Mouse (Mus musculus): Measurements from ENCODE around the gene Cct5. TPM values are rescaled to one million over a fixed set of nuclear protein-coding genes. Genes with fewer than 3 reads are reported as not detected.

Gene Cct5
- total RNA-seq, 2 experiments from 2014 or later: 183 to 197 TPM

GRCm38 (mm10) chr15:31570959-31571358 is 30.6 kb downstream of the Cct5 start:
- DNase-seq (ENCODE audit: low spot score in 2 of 2): no peak
- intact Hi-C loops (cut with DNase I): loop anchor here (5.0 kb wide), 1 partner anchor 34 kb away; no protein-coding TSS in a partner anchor

GRCm38 (mm10) chr15:31569325-31570022 is 32.1 kb downstream of the Cct5 start:
- intact Hi-C loops (cut with DNase I): loop anchor here (5.0 kb wide), 1 partner anchor 32 kb away; no protein-coding TSS in a partner anchor
- no peak for DNase-seq (ENCODE audit: low spot score in 2 of 2)

- intact Hi-C loops (cut with DNase I): no loop called here
- no peak for DNase-seq (ENCODE audit: low spot score in 2 of 2)
Observed at GRCm38 (mm10) chr15:31568581-31568996, 33.0 kb downstream of the Cct5 start.

GRCm38 (mm10) chr15:31567431-31567830 is 34.2 kb downstream of the Cct5 start:
- intact Hi-C loops (cut with DNase I): no loop called here

GRCm38 (mm10) chr15:31565786-31566185 is 35.8 kb downstream of the Cct5 start:
- DNase-seq (ENCODE audit: low spot score in 2 of 2): no peak
- intact Hi-C loops (cut with DNase I): no loop called here

More at GRCm38 (mm10) chr15:31567431-31567830, 34.2 kb downstream of the Cct5 start:
- no peak for DNase-seq (ENCODE audit: low spot score in 2 of 2)

GRCm38 (mm10) chr15:31565184-31565583 is 36.4 kb downstream of the Cct5 start, which contains the start of gene Cmbl:
Gene Cmbl, plus strand, starts transcription at chr15:31565389.
- intact Hi-C loops (cut with DNase I): no loop called here

GRCm38 (mm10) chr15:31563577-31564546 is 37.7 kb downstream of the Cct5 start:
- intact Hi-C loops (cut with DNase I): no loop called here
- no peak for DNase-seq (ENCODE audit: low spot score in 2 of 2)

More at GRCm38 (mm10) chr15:31565184-31565583, 36.4 kb downstream of the Cct5 start, which contains the start of gene Cmbl:
- DNase-seq (ENCODE audit: low spot score in 2 of 2): no peak

GRCm38 (mm10) chr15:31562847-31563246 is 38.8 kb downstream of the Cct5 start:
- no peak for DNase-seq (ENCODE audit: low spot score in 2 of 2)
- intact Hi-C loops (cut with DNase I): no loop called here

GRCm38 (mm10) chr15:31561976-31562375 is 39.6 kb downstream of the Cct5 start:
- no peak for DNase-seq (ENCODE audit: low spot score in 2 of 2)
- intact Hi-C loops (cut with DNase I): no loop called here

GRCm38 (mm10) chr15:31561390-31561789 is 40.2 kb downstream of the Cct5 start:
- intact Hi-C loops (cut with DNase I): no loop called here
- DNase-seq (ENCODE audit: low spot score in 2 of 2): no peak

- DNase-seq (ENCODE audit: low spot score in 2 of 2): no peak
- intact Hi-C loops (cut with DNase I): no loop called here
Observed at GRCm38 (mm10) chr15:31554855-31555254, 46.7 kb downstream of the Cct5 start.

GRCm38 (mm10) chr15:31550381-31550780 is 51.2 kb downstream of the Cct5 start:
- no peak for DNase-seq (ENCODE audit: low spot score in 2 of 2)
- intact Hi-C loops (cut with DNase I): no loop called here

GRCm38 (mm10) chr15:31547421-31547820 is 54.2 kb downstream of the Cct5 start:
- intact Hi-C loops (cut with DNase I): no loop called here
- no peak for DNase-seq (ENCODE audit: low spot score in 2 of 2)

- intact Hi-C loops (cut with DNase I): no loop called here
- no peak for DNase-seq (ENCODE audit: low spot score in 2 of 2)
Observed at GRCm38 (mm10) chr15:31546291-31546690, 55.3 kb downstream of the Cct5 start.

GRCm38 (mm10) chr15:31545058-31545457 is 56.5 kb downstream of the Cct5 start:
- intact Hi-C loops (cut with DNase I): no loop called here
- DNase-seq (ENCODE audit: low spot score in 2 of 2): no peak

- DNase-seq (ENCODE audit: low spot score in 2 of 2): no peak
- intact Hi-C loops (cut with DNase I): no loop called here
Observed at GRCm38 (mm10) chr15:31543246-31543645, 58.4 kb downstream of the Cct5 start.

- DNase-seq (ENCODE audit: low spot score in 2 of 2): peak in 1 of 2 experiments; percentile 47
- intact Hi-C loops (cut with DNase I): no loop called here
Observed at GRCm38 (mm10) chr15:31542013-31542958, 59.3 kb downstream of the Cct5 start.
